Mouse (Mus musculus): Measurements from ENCODE around the gene Ivd. TPM values are rescaled to one million over a fixed set of nuclear protein-coding genes. Genes with fewer than 3 reads are reported as not detected.

Gene Ivd
- total and polyA plus RNA-seq, 3 experiments: 215 to 463 (median 356) TPM

GRCm38 (mm10) chr2:118896914-118897291 lies 35.1 kb downstream of the Ivd start:
- WGBS: under 1% methylated on average over 13 of the region's 13 CpGs
- H3K79me2 ChIP-seq (replicated peaks; ENCODE audit: control insufficient read depth, insufficient read depth, low read length): no peaks in the 10 kb centered on the region
- peak overlapping the region; percentile 65 for H3K4me3 ChIP-seq
- TF ChIP-seq POLR2A (IDR thresholded peaks at IDR 0.05; ENCODE audit: insufficient read depth, low read depth, low read length) (no peak), CTCF (IDR thresholded peaks at IDR 0.05) (no peak)
- peaks cover 2% of the 10 kb centered on the region; the same call in 1 of the 2 replicates for H3K27me3 ChIP-seq (ENCODE audit: control insufficient read depth, insufficient read depth, low read length)
- no peak overlapping the region for H3K27ac ChIP-seq
- no peaks in the 10 kb centered on the region for H3K36me3 ChIP-seq (ENCODE audit: control insufficient read depth, insufficient read depth, low read length)
- H3K9ac ChIP-seq (ENCODE audit: low read depth, low read length): peak overlapping the region; percentile 73
- peak; percentile 40 for DNase-seq
- intact Hi-C loops (cut with DNase I): no loop called here
- peaks cover 2% of the 10 kb centered on the region for H3K4me1 ChIP-seq (ENCODE audit: control insufficient read depth, insufficient read depth, low read length)

DNA sequence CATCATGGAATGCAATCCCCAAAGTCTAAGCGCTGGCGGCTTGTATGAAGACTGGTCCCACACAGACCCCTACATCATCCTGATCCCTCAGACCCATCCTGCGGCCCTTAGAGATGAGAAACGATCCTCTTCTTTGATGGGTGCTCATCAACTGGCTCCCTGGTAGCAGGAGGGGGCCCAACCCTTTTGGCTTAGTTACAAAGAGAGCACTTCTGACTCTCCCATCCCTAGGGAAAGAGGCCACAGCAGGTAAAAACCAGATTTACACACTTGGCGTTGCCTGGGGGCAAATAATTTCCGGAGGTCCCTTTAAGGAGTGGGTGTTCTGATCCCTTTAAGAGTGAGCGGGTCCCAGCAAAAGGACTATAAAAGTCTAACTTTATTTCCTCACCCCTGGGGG lies 35.6 kb downstream of the Ivd start:
- Histone ChIP-seq H3K4me3 (no peak overlapping the region), H3K36me3 (ENCODE audit: control insufficient read depth, insufficient read depth, low read length) (no peaks in the 10 kb centered on the region), H3K27ac (no peak overlapping the region), H3K79me2 (replicated peaks; ENCODE audit: control insufficient read depth, insufficient read depth, low read length) (0 out of 2 replicates have a peak, but pooled peaks cover 4% of the 10 kb centered on the region), H3K9ac (ENCODE audit: low read depth, low read length) (peak overlapping the region; percentile 73; the same call in 1 of the 2 replicates), H3K27me3 (ENCODE audit: control insufficient read depth, insufficient read depth, low read length) (peaks cover 2% of the 10 kb centered on the region; the same call in 1 of the 2 replicates), H3K4me1 (ENCODE audit: control insufficient read depth, insufficient read depth, low read length) (peaks cover 2% of the 10 kb centered on the region)
- no peak for DNase-seq
- TF ChIP-seq POLR2A (IDR thresholded peaks at IDR 0.05; ENCODE audit: insufficient read depth, low read depth, low read length): no peak
- TF ChIP-seq CTCF (IDR thresholded peaks at IDR 0.05): no peak
- TF ChIP-seq EP300 (IDR thresholded peaks at IDR 0.05; ENCODE audit: insufficient read depth, low read depth, low read length): no peak
- 20% methylated on average over 7 of the region's 7 CpGs for WGBS
- intact Hi-C loops (cut with DNase I): no loop called here

DNA sequence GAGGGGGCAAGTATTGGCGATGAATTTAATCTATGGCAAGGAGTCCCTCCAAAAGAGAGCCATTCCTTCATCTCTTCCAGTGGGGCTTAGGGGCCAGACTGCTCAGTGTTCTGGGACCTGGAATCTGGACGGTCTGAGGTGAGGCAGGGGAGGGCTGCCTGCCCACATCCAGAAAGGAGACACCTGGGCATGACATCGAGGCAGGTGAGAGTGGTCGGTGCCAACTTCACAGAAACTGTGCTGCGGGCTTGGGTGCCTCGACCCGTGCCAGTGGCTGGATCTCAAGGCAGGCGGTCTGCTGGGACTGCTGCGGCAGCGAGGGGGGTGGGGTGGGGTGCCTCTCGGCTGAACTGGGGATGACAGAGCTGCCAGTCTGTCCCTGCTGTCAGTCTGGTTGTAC lies 36.1 kb downstream of the Ivd start:
- Histone ChIP-seq H3K4me3 (no peak overlapping the region), H3K27ac (no peak overlapping the region), H3K4me1 (ENCODE audit: control insufficient read depth, insufficient read depth, low read length) (peaks cover 3% of the 10 kb centered on the region), H3K36me3 (ENCODE audit: control insufficient read depth, insufficient read depth, low read length) (no peaks in the 10 kb centered on the region), H3K79me2 (replicated peaks; ENCODE audit: control insufficient read depth, insufficient read depth, low read length) (0 out of 2 replicates have a peak, but pooled peaks cover 4% of the 10 kb centered on the region), H3K27me3 (ENCODE audit: control insufficient read depth, insufficient read depth, low read length) (peaks cover 2% of the 10 kb centered on the region; the same call in 1 of the 2 replicates), H3K9ac (ENCODE audit: low read depth, low read length) (no peak overlapping the region)
- no peak for DNase-seq
- 9% methylated on average over 11 of the region's 11 CpGs for WGBS
- intact Hi-C loops (cut with DNase I): no loop called here
- TF ChIP-seq EP300 (IDR thresholded peaks at IDR 0.05; ENCODE audit: insufficient read depth, low read depth, low read length) (no peak), POLR2A (IDR thresholded peaks at IDR 0.05; ENCODE audit: insufficient read depth, low read depth, low read length) (no peak), CTCF (IDR thresholded peaks at IDR 0.05) (no peak)

DNA sequence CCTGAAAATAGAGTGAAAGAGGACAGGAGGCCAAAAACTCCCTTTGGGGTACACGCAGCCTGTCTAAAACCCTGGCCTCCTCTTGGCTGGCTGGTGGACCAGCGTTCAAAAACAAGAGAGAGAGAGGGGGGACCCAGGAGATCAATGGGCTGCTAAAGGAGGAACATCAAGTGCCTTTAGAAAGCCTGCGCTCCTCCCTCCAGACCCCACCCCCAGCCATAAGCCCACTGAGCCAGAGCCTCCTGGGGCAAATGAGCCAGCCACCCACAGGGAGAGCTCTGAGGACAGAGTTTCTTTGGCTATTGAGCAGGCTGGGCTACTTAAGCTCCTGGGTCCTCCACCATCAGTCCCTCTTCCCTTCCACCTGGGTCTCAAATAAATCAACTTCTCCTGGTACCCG lies 37.0 kb downstream of the Ivd start:
- no peak overlapping the region for H3K9ac ChIP-seq (ENCODE audit: low read depth, low read length)

DNA sequence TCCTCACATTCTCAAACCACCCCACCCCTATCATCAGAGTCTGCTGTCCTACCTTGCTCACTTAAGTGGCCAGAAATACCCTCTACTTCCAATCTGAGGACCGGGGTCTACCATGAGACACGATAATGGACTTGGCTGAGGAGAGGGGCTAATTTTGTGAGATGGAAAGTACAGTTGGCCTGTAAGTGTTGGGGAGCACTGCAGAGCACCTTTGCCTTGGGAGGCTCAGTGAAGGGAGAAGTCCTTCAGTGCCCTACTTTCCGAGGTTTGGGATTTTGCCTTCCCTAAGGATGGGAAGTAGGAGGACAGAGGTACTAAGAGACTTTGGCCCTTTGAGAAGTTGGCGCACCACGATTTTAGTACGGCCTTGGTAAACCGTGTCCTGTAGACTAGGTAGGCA lies 37.6 kb downstream of the Ivd start:
- Histone ChIP-seq H3K27me3 (ENCODE audit: control insufficient read depth, insufficient read depth, low read length) (peaks cover 2% of the 10 kb centered on the region; the same call in 1 of the 2 replicates), H3K9ac (ENCODE audit: low read depth, low read length) (no peak overlapping the region), H3K4me1 (ENCODE audit: control insufficient read depth, insufficient read depth, low read length) (peaks cover 15% of the 10 kb centered on the region), H3K79me2 (replicated peaks; ENCODE audit: control insufficient read depth, insufficient read depth, low read length) (0 out of 2 replicates have a peak, but pooled peaks cover 4% of the 10 kb centered on the region), H3K36me3 (ENCODE audit: control insufficient read depth, insufficient read depth, low read length) (no peaks in the 10 kb centered on the region), H3K4me3 (no peak overlapping the region), H3K27ac (no peak overlapping the region)
- no peak for DNase-seq
- intact Hi-C loops (cut with DNase I): no loop called here
- 41% methylated on average over 7 of the region's 7 CpGs for WGBS
- TF ChIP-seq POLR2A (IDR thresholded peaks at IDR 0.05; ENCODE audit: insufficient read depth, low read depth, low read length): no peak
- TF ChIP-seq CTCF (IDR thresholded peaks at IDR 0.05): no peak
- TF ChIP-seq EP300 (IDR thresholded peaks at IDR 0.05; ENCODE audit: insufficient read depth, low read depth, low read length): no peak

More for the DNA sequence above, 37.0 kb downstream of the Ivd start:
- no peak for DNase-seq
- Histone ChIP-seq H3K79me2 (replicated peaks; ENCODE audit: control insufficient read depth, insufficient read depth, low read length) (0 out of 2 replicates have a peak, but pooled peaks cover 4% of the 10 kb centered on the region), H3K4me3 (no peak overlapping the region), H3K36me3 (ENCODE audit: control insufficient read depth, insufficient read depth, low read length) (no peaks in the 10 kb centered on the region), H3K27me3 (ENCODE audit: control insufficient read depth, insufficient read depth, low read length) (peaks cover 2% of the 10 kb centered on the region; the same call in 1 of the 2 replicates), H3K27ac (no peak overlapping the region), H3K4me1 (ENCODE audit: control insufficient read depth, insufficient read depth, low read length) (peaks cover 10% of the 10 kb centered on the region)
- WGBS: 49% methylated on average over 4 of the region's 4 CpGs
- no peak for TF ChIP-seq EP300 (IDR thresholded peaks at IDR 0.05; ENCODE audit: insufficient read depth, low read depth, low read length)
- no peak for TF ChIP-seq POLR2A (IDR thresholded peaks at IDR 0.05; ENCODE audit: insufficient read depth, low read depth, low read length)
- no peak for TF ChIP-seq CTCF (IDR thresholded peaks at IDR 0.05)
- intact Hi-C loops (cut with DNase I): no loop called here

- intact Hi-C loops (cut with DNase I): no loop called here
- H3K4me1 ChIP-seq (ENCODE audit: control insufficient read depth, insufficient read depth, low read length): peaks cover 16% of the 10 kb centered on the region
- TF ChIP-seq CTCF (IDR thresholded peaks at IDR 0.05) (no peak), POLR2A (IDR thresholded peaks at IDR 0.05; ENCODE audit: insufficient read depth, low read depth, low read length) (no peak), EP300 (IDR thresholded peaks at IDR 0.05; ENCODE audit: insufficient read depth, low read depth, low read length) (no peak)
Measured at GRCm38 (mm10) chr2:118899981-118900825, 38.4 kb downstream of the Ivd start, which contains the start of gene Bahd1. Gene Bahd1 (plus strand): TSS chr2:118900377.

More at GRCm38 (mm10) chr2:118899981-118900825, 38.4 kb downstream of the Ivd start, which contains the start of gene Bahd1:
- DNase-seq: peak; percentile 48 to 59
- H3K9ac ChIP-seq (ENCODE audit: low read depth, low read length): peak within 1 kb of the TSS; percentile 57
- no peaks in the 10 kb centered on the region for H3K36me3 ChIP-seq (ENCODE audit: control insufficient read depth, insufficient read depth, low read length)
- WGBS: 10% methylated on average over 32 of the region's 32 CpGs
- peak within 1 kb of the TSS; percentile 92 for H3K4me3 ChIP-seq
- H3K27ac ChIP-seq: peak within 1 kb of the TSS; percentile 40; the same call in 1 of the 2 replicates
- 0 out of 2 replicates have a peak, but pooled peaks cover 4% of the 10 kb centered on the region for H3K79me2 ChIP-seq (replicated peaks; ENCODE audit: control insufficient read depth, insufficient read depth, low read length)
- peaks cover 2% of the 10 kb centered on the region; the same call in 1 of the 2 replicates for H3K27me3 ChIP-seq (ENCODE audit: control insufficient read depth, insufficient read depth, low read length)

All from heart, adult 2 months (tissue).